Mouse (Mus musculus) brain, embryonic 14.5 days (tissue): ENCODE measurements around the gene Lrrc4.

Source experiments
- CTCF ChIP-seq: fragments of 200-500 bp; IDR thresholded peaks from 2 replicates; pipeline ENCODE4 v1.5.1; 2012; ENCODE audit warnings: inconsistent platforms, mild to moderate bottlenecking, moderate library complexity, borderline replicate concordance; ENCODE audit not compliant: insufficient read depth, insufficient read length; ENCODE audit errors: extremely low read depth
- POLR2A ChIP-seq: fragments of 200-500 bp; IDR thresholded peaks from 2 replicates; pipeline ENCODE4 v1.6.1; 2012; ENCODE audit warnings: mild to moderate bottlenecking, inconsistent platforms, borderline replicate concordance; ENCODE audit not compliant: poor library complexity, insufficient read depth, insufficient read length, severe bottlenecking; ENCODE audit errors: extremely low read depth

- TF ChIP-seq CTCF (no peak), POLR2A (no peak)
These were observed 106.8 kb downstream of the Lrrc4 start for GRCm38 (mm10) chr6:28724776-28725175.
